Mouse (Mus musculus): Measurements from ENCODE around the gene Grasp. TPM values are rescaled to one million over a fixed set of nuclear protein-coding genes. Genes with fewer than 3 reads are reported as not detected.

The Grasp gene
- total and polyA plus RNA-seq, 3 experiments: 2.3 to 6.7 (median 2.4) TPM

DNA sequence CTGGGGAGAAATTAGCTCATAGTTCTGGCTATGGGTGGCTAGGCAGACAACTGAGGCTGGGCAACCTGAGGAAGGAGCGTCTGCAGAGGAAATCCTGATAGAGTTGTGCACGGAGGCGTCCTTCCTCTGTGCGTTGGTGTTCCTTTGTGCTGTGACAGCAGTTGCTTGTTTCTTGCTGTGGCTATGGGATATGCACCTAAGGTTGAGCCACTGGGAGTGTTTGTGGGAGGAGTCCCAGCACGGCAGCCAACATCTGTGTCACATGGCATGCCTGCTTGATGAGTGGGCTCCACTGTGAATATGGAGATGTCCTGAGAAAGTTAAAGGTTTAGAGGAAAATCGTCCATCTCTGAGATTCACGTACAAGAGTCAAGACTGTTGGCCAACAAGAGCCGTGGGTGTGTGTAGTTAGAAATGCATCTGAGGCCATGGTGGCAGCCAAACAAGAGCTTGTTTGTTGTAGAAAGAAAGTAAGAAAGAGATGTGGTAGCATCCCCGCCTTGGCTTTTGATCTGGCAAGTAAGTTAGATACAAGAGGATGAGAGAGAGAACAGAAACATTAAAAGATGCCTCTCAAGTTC is 26.3 kb downstream of the Grasp start:
- Histone ChIP-seq H3K4me3 (replicated peaks in 1 of 3; ENCODE audit: low read depth in 2 of 3, low read length in 2 of 3, poor library complexity in 1 of 3) (no peak overlapping the region), H3K4me1 (ENCODE audit: control insufficient read depth in 1 of 2, insufficient read depth in 2 of 2) (peaks cover 9 to 51% of the 10 kb centered on the region in 2 experiments)
- dilution Hi-C loops (cut with MboI; ENCODE audit: extremely low pct_ligation_motif_present, extremely low pct_unique_long_range_greater_than_20kb, low sequenced_read_pairs): no loop called here

DNA sequence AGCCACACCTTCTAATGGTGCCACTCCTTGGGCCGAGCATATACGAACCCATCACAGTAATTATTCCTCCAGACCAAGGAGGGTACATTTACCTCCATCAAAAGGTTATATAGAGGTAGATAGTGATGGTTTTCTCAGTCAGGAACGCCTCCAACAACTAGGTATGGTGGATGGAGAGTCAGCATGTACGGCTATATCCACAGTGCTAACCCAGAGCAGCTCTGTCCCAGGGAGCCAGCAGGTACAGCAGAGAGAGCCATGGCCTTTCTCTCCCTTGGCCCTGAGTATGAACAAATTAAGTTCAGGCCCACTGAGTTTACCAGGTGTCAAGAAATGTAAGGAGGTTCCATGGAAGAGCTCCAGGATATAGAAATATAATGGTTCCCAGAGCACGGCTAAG is 27.9 kb downstream of the Grasp start:
- Histone ChIP-seq H3K27ac (ENCODE audit: insufficient read depth, low read depth) (no peak overlapping the region), H3K79me2 (replicated peaks; ENCODE audit: control insufficient read depth, extremely low read depth, insufficient read depth, poor library complexity, severe bottlenecking) (no peaks in the 10 kb centered on the region), H3K36me3 (replicated peaks in 1 of 2; ENCODE audit: control insufficient read depth in 1 of 2, insufficient read depth in 1 of 2, low read length in 1 of 2) (no peaks in the 10 kb centered on the region), H3K4me2 (ENCODE audit: insufficient read depth, low read depth, poor library complexity, severe bottlenecking) (no peak overlapping the region), H3K27me3 (replicated peaks) (peaks cover 45% of the 10 kb centered on the region), H3K9ac (ENCODE audit: insufficient read depth, low read depth) (no peak overlapping the region), H3K9me3 (replicated peaks; ENCODE audit: low read length) (peaks cover 41% of the 10 kb centered on the region), H3K4me3 (replicated peaks in 1 of 3; ENCODE audit: low read depth in 2 of 3, low read length in 2 of 3, poor library complexity in 1 of 3) (no peak overlapping the region), H3K4me1 (ENCODE audit: control insufficient read depth in 1 of 2, insufficient read depth in 2 of 2) (peaks cover 21 to 56% of the 10 kb centered on the region in 2 experiments)
- dilution Hi-C loops (cut with MboI; ENCODE audit: extremely low pct_ligation_motif_present, extremely low pct_unique_long_range_greater_than_20kb, low sequenced_read_pairs) (no loop called here), in situ Hi-C loops (cut with MboI; ENCODE audit: low pct_ligation_motif_present, low pct_unique_long_range_greater_than_20kb, low sequenced_read_pairs) (no loop called here)
- DNase-seq (ENCODE audit: extremely low read depth): no peak
- TF ChIP-seq IRF4 (IDR thresholded peaks at IDR 0.05; ENCODE audit: low read depth, low read length): no peak
- TF ChIP-seq EP300 (IDR thresholded peaks at IDR 0.05; ENCODE audit: low read length): no peak
- TF ChIP-seq RCOR1 (conservative IDR thresholded peaks at IDR 0.05; ENCODE audit: low read depth, low read length): no peak
- TF ChIP-seq MXI1 (IDR thresholded peaks at IDR 0.05; ENCODE audit: low read depth, low read length): no peak
- no peak for TF ChIP-seq GABPA (IDR thresholded peaks at IDR 0.05; ENCODE audit: insufficient replicate concordance, low read depth, low read length)
- no peak for TF ChIP-seq CHD1 (IDR thresholded peaks at IDR 0.05; ENCODE audit: low read depth, low read length)
- no peak for TF ChIP-seq SIN3A (IDR thresholded peaks at IDR 0.05; ENCODE audit: low read length)
- no peak for TF ChIP-seq HCFC1 (IDR thresholded peaks at IDR 0.05; ENCODE audit: low read depth, low read length)
- no peak for TF ChIP-seq RAD21 (IDR thresholded peaks at IDR 0.05; ENCODE audit: low read depth, low read length)
- no peak for TF ChIP-seq JUND (conservative IDR thresholded peaks at IDR 0.05; ENCODE audit: low read depth, low read length)
- no peak for TF ChIP-seq BHLHE40 (IDR thresholded peaks at IDR 0.05; ENCODE audit: low read depth, low read length)
- no peak for TF ChIP-seq MAZ (IDR thresholded peaks at IDR 0.05; ENCODE audit: low read depth, low read length)
- no peak for TF ChIP-seq JUN (IDR thresholded peaks at IDR 0.05; ENCODE audit: insufficient read depth, low read depth, low read length)
- no peak for TF ChIP-seq ZKSCAN1 (IDR thresholded peaks at IDR 0.05; ENCODE audit: borderline replicate concordance, low read depth, low read length)
- no peak for TF ChIP-seq POLR2AphosphoS2 (IDR thresholded peaks at IDR 0.05; ENCODE audit: low read depth, low read length)

More for the DNA sequence above, 26.3 kb downstream of the Grasp start:
- Histone ChIP-seq H3K79me2 (replicated peaks; ENCODE audit: control insufficient read depth, extremely low read depth, insufficient read depth, poor library complexity, severe bottlenecking) (no peaks in the 10 kb centered on the region), H3K27me3 (replicated peaks) (peaks cover 45% of the 10 kb centered on the region), H3K4me2 (ENCODE audit: insufficient read depth, low read depth, poor library complexity, severe bottlenecking) (no peak overlapping the region), H3K27ac (ENCODE audit: insufficient read depth, low read depth) (no peak overlapping the region), H3K36me3 (replicated peaks in 1 of 2; ENCODE audit: control insufficient read depth in 1 of 2, insufficient read depth in 1 of 2, low read length in 1 of 2) (no peaks in the 10 kb centered on the region), H3K9me3 (replicated peaks; ENCODE audit: low read length) (peaks cover 41% of the 10 kb centered on the region), H3K9ac (ENCODE audit: insufficient read depth, low read depth) (no peak overlapping the region)
- in situ Hi-C loops (cut with MboI; ENCODE audit: low pct_ligation_motif_present, low pct_unique_long_range_greater_than_20kb, low sequenced_read_pairs): no loop called here
- DNase-seq (ENCODE audit: extremely low read depth): no peak
- TF ChIP-seq CTCF (conservative IDR thresholded peaks at IDR 0.05 in 1 of 2, IDR thresholded peaks at IDR 0.05 in 1 of 2; ENCODE audit: low read depth in 2 of 2, low read length in 2 of 2): no peak
